ENCODE assay signal across 9 mouse cellular contexts in genomic region chr7:27331541-27331851, GRCm38 (mm10). TPM values are rescaled to one million over a fixed set of nuclear protein-coding genes. Genes with fewer than 3 reads are reported as not detected.
A peak's percentile ranks its signal among the peaks of the same experiment; 100 is the strongest.
DNase-seq lines count a peak whose midpoint lies in the region; ATAC-seq and TF ChIP-seq lines count a peak whose summit lies in the region.
"Had no signal": no experiment of that assay in that cellular context is flagged by ENCODE, and none has a peak within 500 bp of the region (broad histone marks: within the 10 kb centered on the region; RNA-seq: fewer than 3 reads in every experiment).

No protein-coding gene starts in this region.

- H3K9ac ChIP-seq in midbrain, embryonic 12.5 days (replicated peaks), result no peak overlapping the region
- H3K9ac ChIP-seq in midbrain, embryonic 14.5 days (replicated peaks; ENCODE audit: low read length), result no peak overlapping the region
- H3K9ac ChIP-seq in neural tube, embryonic 13.5 days, result no peak overlapping the region

- intact Hi-C loops in gastrocnemius, adult 2 months (cut with DNase I), result loop anchor here (5.0 kb wide), 1 partner anchor 356 kb away; the partner anchor contains the start of gene Zfp607b

- H3K9me3 ChIP-seq in midbrain, embryonic 12.5 days, result no peaks in the 10 kb centered on the region
- no peaks in the 10 kb centered on the region for H3K9me3 ChIP-seq in midbrain, embryonic 14.5 days (ENCODE audit: control insufficient read depth, low read length)
- H3K9me3 ChIP-seq in neural tube, embryonic 13.5 days, result no peaks in the 10 kb centered on the region

- no peak for ATAC-seq in midbrain, embryonic 12.5 days (ENCODE audit: low FRiP score, low read depth)
- no peak for ATAC-seq in midbrain, embryonic 14.5 days (ENCODE audit: low FRiP score, low TSS enrichment)
- no peak for ATAC-seq in neural tube, embryonic 13.5 days (ENCODE audit: low read depth)
- no peak for ATAC-seq in frontal cortex, adult (ENCODE audit: low TSS enrichment)

- DNase-seq in midbrain, embryonic 14.5 days, result no peak
- peak; percentile 67 for DNase-seq in gastrocnemius, adult 2 months
- DNase-seq in kidney, postnatal 4 days, result peak; percentile 59 to 74
- no peak for DNase-seq in cerebellum, postnatal 14 days
- DNase-seq in layer of hippocampus, adult 18-20 months (ENCODE audit: low spot score in 2 of 2), result no peak

- H3K4me3 ChIP-seq in midbrain, embryonic 12.5 days, result no peak overlapping the region
- no peak overlapping the region for H3K4me3 ChIP-seq in midbrain, embryonic 14.5 days (replicated peaks; ENCODE audit: low read depth, low read length)
- H3K4me3 ChIP-seq in gastrocnemius, adult 2 months, result peak overlapping the region; percentile 87
- peak overlapping the region; percentile 37; the same call in 1 of the 2 replicates for H3K4me3 ChIP-seq in neural tube, embryonic 13.5 days

- TF ChIP-seq CTCF in gastrocnemius, adult 2 months (IDR thresholded peaks at IDR 0.05), result no peak

- no peaks in the 10 kb centered on the region for H3K36me3 ChIP-seq in midbrain, embryonic 12.5 days
- no peaks in the 10 kb centered on the region for H3K36me3 ChIP-seq in midbrain, embryonic 14.5 days (ENCODE audit: control insufficient read depth, insufficient read depth, low read length)
- no peaks in the 10 kb centered on the region for H3K36me3 ChIP-seq in neural tube, embryonic 13.5 days

- 3% methylated on average over 8 of the region's 8 CpGs for WGBS in midbrain, embryonic 12.5 days
- 6% methylated on average over 8 of the region's 8 CpGs for WGBS in midbrain, embryonic 14.5 days
- 4% methylated on average over 8 of the region's 8 CpGs for WGBS in neural tube, embryonic 13.5 days

- no peak overlapping the region for H3K27ac ChIP-seq in midbrain, embryonic 12.5 days (replicated peaks)
- H3K27ac ChIP-seq in midbrain, embryonic 14.5 days (replicated peaks; ENCODE audit: low read depth, low read length), result no peak overlapping the region
- peak overlapping the region; percentile 92 for H3K27ac ChIP-seq in gastrocnemius, adult 2 months
- no peak overlapping the region for H3K27ac ChIP-seq in neural tube, embryonic 13.5 days (replicated peaks)

- H3K4me2 ChIP-seq in midbrain, embryonic 12.5 days (replicated peaks), result peak overlapping the region; percentile 54; the same call in 1 of the 2 replicates
- H3K4me2 ChIP-seq in midbrain, embryonic 14.5 days (ENCODE audit: low read length), result no peak overlapping the region; the same call in 1 of the 2 replicates
- H3K4me2 ChIP-seq in neural tube, embryonic 13.5 days, result peak overlapping the region; percentile 60

- H3K4me1 ChIP-seq in midbrain, embryonic 12.5 days, result peaks cover 45% of the 10 kb centered on the region
- H3K4me1 ChIP-seq in midbrain, embryonic 14.5 days (ENCODE audit: control insufficient read depth, insufficient read depth, low read length), result peaks cover 19% of the 10 kb centered on the region; the same call in 1 of the 2 replicates
- H3K4me1 ChIP-seq in neural tube, embryonic 13.5 days (replicated peaks), result peaks cover 67% of the 10 kb centered on the region

- H3K27me3 ChIP-seq in midbrain, embryonic 12.5 days, result peaks cover 98% of the 10 kb centered on the region
- H3K27me3 ChIP-seq in midbrain, embryonic 14.5 days (ENCODE audit: control insufficient read depth, insufficient read depth, low read length), result peaks cover 95% of the 10 kb centered on the region
- H3K27me3 ChIP-seq in neural tube, embryonic 13.5 days, result peaks cover 98% of the 10 kb centered on the region

RNA-seq across cellular contexts. Expression of gene Ltbp4, which starts 6.0 kb away (rescaled TPM):
- polyA plus RNA-seq in midbrain, embryonic 12.5 days (2016; fragmentation: Nextera tagmentation; extraction: Ambion mirVana), result 10.1 and 10.2 TPM in 2 replicates
- 6.4 and 7.4 TPM in 2 replicates for polyA plus RNA-seq in midbrain, embryonic 14.5 days (2014; fragmentation: Nextera tagmentation; extraction: Ambion mirVana)
- 10 to 100 TPM; 48.0 to 81.2 TPM for total RNA-seq in gastrocnemius, adult 2 months (2021)
- polyA plus RNA-seq in neural tube, embryonic 13.5 days (2015; fragmentation: Nextera tagmentation; extraction: Ambion mirVana), result 6.9 and 8.0 TPM in 2 replicates
- total RNA-seq in layer of hippocampus, adult 18-20 months (2021), result 10 to 100 TPM; 43.9 to 47.5 TPM

RNA-seq across cellular contexts. Expression of gene Shkbp1, which starts 24.3 kb away (rescaled TPM):
- 77.3 and 78.1 TPM in 2 replicates for polyA plus RNA-seq in midbrain, embryonic 12.5 days (2016; fragmentation: Nextera tagmentation; extraction: Ambion mirVana)
- polyA plus RNA-seq in midbrain, embryonic 14.5 days (2014; fragmentation: Nextera tagmentation; extraction: Ambion mirVana), result 50.4 and 52.5 TPM in 2 replicates
- total RNA-seq in gastrocnemius, adult 2 months (2021), result 1 to 10 TPM; 2.3 to 2.8 TPM
- polyA plus RNA-seq in neural tube, embryonic 13.5 days (2015; fragmentation: Nextera tagmentation; extraction: Ambion mirVana), result 50.6 and 59.6 TPM in 2 replicates
- 10 to 100 TPM; 25.8 to 28.2 TPM for total RNA-seq in layer of hippocampus, adult 18-20 months (2021)

RNA-seq across cellular contexts. Expression of gene Gm20479, which starts 25.7 kb away (rescaled TPM):
- polyA plus RNA-seq in midbrain, embryonic 12.5 days (2016; fragmentation: Nextera tagmentation; extraction: Ambion mirVana), result 0.87 TPM in 1 of 2 replicates, not detected in the other
- polyA plus RNA-seq in midbrain, embryonic 14.5 days (2014; fragmentation: Nextera tagmentation; extraction: Ambion mirVana), result not detected in 2 replicates
- not detected for total RNA-seq in gastrocnemius, adult 2 months (2021)
- not detected in 2 replicates for polyA plus RNA-seq in neural tube, embryonic 13.5 days (2015; fragmentation: Nextera tagmentation; extraction: Ambion mirVana)
- not detected for total RNA-seq in layer of hippocampus, adult 18-20 months (2021)
- total RNA-seq: left cerebral cortex, postnatal 36 days had no signal

Comparison
In these comparisons a context has a peak if more than half of its experiments do, and no peak if none do; other contexts are left out.
1. H3K4me3 ChIP-seq: peak in gastrocnemius, adult 2 months (single experiment) and neural tube, embryonic 13.5 days (single experiment); none in midbrain, embryonic 12.5 days (single experiment) and midbrain, embryonic 14.5 days (single experiment).
2. DNase-seq: peak in gastrocnemius, adult 2 months (single experiment) and kidney, postnatal 4 days (2 of 2); none in midbrain, embryonic 14.5 days (single experiment), cerebellum, postnatal 14 days (0 of 2) and layer of hippocampus, adult 18-20 months (0 of 2).